Mouse (Mus musculus): Measurements from ENCODE around the gene Tspoap1.

DNA sequence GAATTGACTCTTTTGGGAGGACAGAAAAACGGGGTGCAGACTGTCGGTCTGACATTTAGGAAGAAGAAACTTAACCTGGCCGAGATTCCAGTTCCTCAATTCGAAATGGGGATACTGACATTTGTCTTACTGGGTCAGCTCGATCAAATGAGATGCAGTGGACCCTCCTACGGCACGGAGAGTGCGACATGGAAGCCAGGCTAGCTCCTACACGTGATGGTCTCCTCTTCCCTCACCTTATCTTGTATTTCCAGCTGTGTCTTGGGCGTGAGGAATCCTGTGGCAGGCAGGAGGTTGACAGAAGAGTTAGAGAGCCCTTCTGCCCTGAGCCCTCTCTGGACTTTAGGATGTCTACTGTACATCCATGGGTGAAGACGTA is 10.3 kb upstream of the Tspoap1 start:
- TF ChIP-seq CTCF (IDR thresholded peaks at IDR 0.05; ENCODE audit: extremely low read depth, insufficient read length, insufficient replicate concordance, low read depth, low read length) (no peak), POLR2A (IDR thresholded peaks at IDR 0.05; ENCODE audit: low read depth, low read length) (no peak)

All from small intestine, adult 2 months (tissue).